Mouse (Mus musculus): Measurements from ENCODE around the gene Olfr196.

DNA sequence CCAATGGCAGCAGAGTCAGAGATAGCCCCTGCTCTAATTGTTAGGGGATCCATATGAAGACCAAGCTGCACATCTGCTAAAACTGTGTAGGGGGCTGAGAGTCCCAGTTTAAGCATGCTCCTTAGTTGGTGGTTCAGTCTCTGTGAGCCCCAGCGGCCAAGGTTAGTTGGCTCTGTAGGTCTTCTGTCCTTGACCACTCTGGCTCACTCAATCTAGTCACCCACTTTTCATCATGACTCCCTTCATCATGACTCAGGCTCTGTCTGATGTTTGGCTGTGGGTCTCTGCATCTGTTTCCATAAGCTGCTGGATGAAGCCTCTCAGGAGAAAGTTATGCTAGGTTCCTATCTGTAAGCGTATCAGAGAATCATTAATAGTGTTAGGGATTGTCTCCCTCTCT lies 18.3 kb downstream of the Olfr196 start:
- TF ChIP-seq CHD2 (IDR thresholded peaks at IDR 0.05; ENCODE audit: low read depth, low read length) (no peak), ZC3H11A (IDR thresholded peaks at IDR 0.05; ENCODE audit: borderline replicate concordance, low read depth, low read length) (no peak), ZNF384 (IDR thresholded peaks at IDR 0.05; ENCODE audit: low read depth, low read length) (no peak), MAFK (IDR thresholded peaks at IDR 0.05; ENCODE audit: insufficient read depth, low read depth, low read length) (no peak), HCFC1 (IDR thresholded peaks at IDR 0.05; ENCODE audit: borderline replicate concordance, insufficient read depth, low read length) (no peak)

Data from ES-E14 (cell line).